Mouse (Mus musculus): ENCODE measurements at regions not wholly inside any gene's neighbourhood (a gene's known extent, or its start where the extent isn't known, plus 50 kb on each side); places are given as distances from the start of the nearest gene placed in this dataset.

GRCm38 (mm10) chr5:101024796-101025195 lies 179.3 kb downstream of the Gpat3 start:
- H3K36me3 ChIP-seq (ENCODE audit: control insufficient read depth in 1 of 2, insufficient read depth in 2 of 2, low read length in 2 of 2), result no peaks in the 10 kb centered on the region
- H3K4me1 ChIP-seq (ENCODE audit: control insufficient read depth in 1 of 2, insufficient read depth in 2 of 2, low read length in 2 of 2), result no peaks in the 10 kb centered on the region
- no peaks in the 10 kb centered on the region for H3K27me3 ChIP-seq (ENCODE audit: control insufficient read depth in 1 of 2, insufficient read depth in 2 of 2, low read length in 2 of 2)
- H3K9ac ChIP-seq (ENCODE audit: control insufficient read depth, low read depth, low read length, poor library complexity, severe bottlenecking), result no peak overlapping the region
- no peaks in the 10 kb centered on the region for H3K79me2 ChIP-seq (ENCODE audit: control insufficient read depth, insufficient read depth, low read length, poor library complexity)
- H3K27ac ChIP-seq (ENCODE audit: control insufficient read depth, low read depth, low read length), result no peak overlapping the region
- DNase-seq (ENCODE audit: low read depth, low spot score), result no peak
- no peak overlapping the region for H3K4me3 ChIP-seq (ENCODE audit: control insufficient read depth in 1 of 2, insufficient read depth in 1 of 2, low read depth in 2 of 2, low read length in 2 of 2)
- no peak for TF ChIP-seq BHLHE40 (IDR thresholded peaks at IDR 0.05; ENCODE audit: borderline replicate concordance, low read depth, low read length)
- TF ChIP-seq ELF1 (IDR thresholded peaks at IDR 0.05; ENCODE audit: low read depth, low read length), result no peak
- TF ChIP-seq MYB (IDR thresholded peaks at IDR 0.05; ENCODE audit: low read depth, low read length), result no peak
- no peak for TF ChIP-seq NRF1 (IDR thresholded peaks at IDR 0.05; ENCODE audit: insufficient read depth, low read depth, low read length, poor library complexity, severe bottlenecking)
- TF ChIP-seq TAL1 (IDR thresholded peaks at IDR 0.05; ENCODE audit: low read length), result no peak
- no peak for TF ChIP-seq ZKSCAN1 (IDR thresholded peaks at IDR 0.05; ENCODE audit: low read depth, low read length)
- TF ChIP-seq POLR2AphosphoS5 (IDR thresholded peaks at IDR 0.05; ENCODE audit: borderline replicate concordance, low read depth, low read length), result no peak
- TF ChIP-seq POLR2A (IDR thresholded peaks at IDR 0.05; ENCODE audit: control insufficient read depth in 1 of 2, insufficient read depth in 1 of 2, low read depth in 1 of 2, low read length in 2 of 2, poor library complexity in 1 of 2), result no peak
- no peak for TF ChIP-seq HCFC1 (IDR thresholded peaks at IDR 0.05; ENCODE audit: low read depth, low read length)
- TF ChIP-seq USF1 (IDR thresholded peaks at IDR 0.05; ENCODE audit: low read depth, low read length), result no peak
- no peak for TF ChIP-seq GABPA (IDR thresholded peaks at IDR 0.05; ENCODE audit: low read depth, low read length)
- TF ChIP-seq E2F4 (IDR thresholded peaks at IDR 0.05; ENCODE audit: borderline replicate concordance, low read depth, low read length), result no peak
- no peak for TF ChIP-seq SIN3A (IDR thresholded peaks at IDR 0.05; ENCODE audit: low read length)
- no peak for TF ChIP-seq MAZ (IDR thresholded peaks at IDR 0.05; ENCODE audit: low read depth, low read length)
- no peak for TF ChIP-seq MYC (IDR thresholded peaks at IDR 0.05; ENCODE audit: low read depth, low read length)
- no peak for TF ChIP-seq CHD1 (IDR thresholded peaks at IDR 0.05; ENCODE audit: low read depth, low read length)
- no peak for TF ChIP-seq RAD21 (IDR thresholded peaks at IDR 0.05; ENCODE audit: low read depth, low read length)
- TF ChIP-seq CTCF (IDR thresholded peaks at IDR 0.05 in 2 of 3, conservative IDR thresholded peaks at IDR 0.05 in 1 of 3; ENCODE audit: control insufficient read depth in 1 of 3, insufficient read depth in 1 of 3, low read depth in 2 of 3, low read length in 3 of 3, poor library complexity in 1 of 3, severe bottlenecking in 1 of 3), result no peak
- TF ChIP-seq CHD2 (IDR thresholded peaks at IDR 0.05; ENCODE audit: low read length), result no peak
- no peak for TF ChIP-seq ZC3H11A (IDR thresholded peaks at IDR 0.05; ENCODE audit: low read depth, low read length)
- no peaks in the 10 kb centered on the region for H3K9me3 ChIP-seq (replicated peaks; ENCODE audit: insufficient read depth, low read length)

- no peaks in the 10 kb centered on the region for H3K4me1 ChIP-seq (ENCODE audit: control insufficient read depth in 1 of 2, insufficient read depth in 2 of 2, low read length in 2 of 2)
- H3K27ac ChIP-seq (ENCODE audit: control insufficient read depth, low read depth, low read length), result no peak overlapping the region
- no peaks in the 10 kb centered on the region for H3K79me2 ChIP-seq (ENCODE audit: control insufficient read depth, insufficient read depth, low read length, poor library complexity)
- no peak overlapping the region for H3K4me3 ChIP-seq (ENCODE audit: control insufficient read depth in 1 of 2, insufficient read depth in 1 of 2, low read depth in 2 of 2, low read length in 2 of 2)
- no peaks in the 10 kb centered on the region for H3K36me3 ChIP-seq (ENCODE audit: control insufficient read depth in 1 of 2, insufficient read depth in 2 of 2, low read length in 2 of 2)
- no peak for DNase-seq (ENCODE audit: low read depth, low spot score)
- H3K27me3 ChIP-seq (ENCODE audit: control insufficient read depth in 1 of 2, insufficient read depth in 2 of 2, low read length in 2 of 2), result no peaks in the 10 kb centered on the region
- H3K9me3 ChIP-seq (replicated peaks; ENCODE audit: insufficient read depth, low read length), result no peaks in the 10 kb centered on the region
- TF ChIP-seq UBTF (IDR thresholded peaks at IDR 0.05; ENCODE audit: borderline replicate concordance, insufficient read depth, low read depth, low read length), result no peak
- TF ChIP-seq KAT2A (conservative IDR thresholded peaks at IDR 0.05; ENCODE audit: low read depth, low read length), result no peak
- TF ChIP-seq POLR2A (IDR thresholded peaks at IDR 0.05; ENCODE audit: control insufficient read depth in 1 of 2, insufficient read depth in 1 of 2, low read depth in 1 of 2, low read length in 2 of 2, poor library complexity in 1 of 2), result no peak
- no peak for TF ChIP-seq RAD21 (IDR thresholded peaks at IDR 0.05; ENCODE audit: low read depth, low read length)
- TF ChIP-seq EP300 (IDR thresholded peaks at IDR 0.05; ENCODE audit: low read depth in 1 of 2, low read length in 2 of 2), result no peak
- TF ChIP-seq CHD2 (IDR thresholded peaks at IDR 0.05; ENCODE audit: low read length), result no peak
- no peak for TF ChIP-seq E2F4 (IDR thresholded peaks at IDR 0.05; ENCODE audit: borderline replicate concordance, low read depth, low read length)
- no peak for TF ChIP-seq MEF2A (IDR thresholded peaks at IDR 0.05; ENCODE audit: extremely low read depth, insufficient replicate concordance, low read depth, low read length, poor library complexity, severe bottlenecking)
- TF ChIP-seq CHD1 (IDR thresholded peaks at IDR 0.05; ENCODE audit: low read depth, low read length), result no peak
- no peak for TF ChIP-seq BHLHE40 (IDR thresholded peaks at IDR 0.05; ENCODE audit: borderline replicate concordance, low read depth, low read length)
- TF ChIP-seq SIN3A (IDR thresholded peaks at IDR 0.05; ENCODE audit: low read length), result no peak
- no peak for TF ChIP-seq CTCF (IDR thresholded peaks at IDR 0.05 in 2 of 3, conservative IDR thresholded peaks at IDR 0.05 in 1 of 3; ENCODE audit: control insufficient read depth in 1 of 3, insufficient read depth in 1 of 3, low read depth in 2 of 3, low read length in 3 of 3, poor library complexity in 1 of 3, severe bottlenecking in 1 of 3)
- no peak for TF ChIP-seq ZC3H11A (IDR thresholded peaks at IDR 0.05; ENCODE audit: low read depth, low read length)
- no peak for TF ChIP-seq NELFE (IDR thresholded peaks at IDR 0.05; ENCODE audit: low read depth, low read length)
- no peak for TF ChIP-seq MXI1 (IDR thresholded peaks at IDR 0.05; ENCODE audit: low read depth, low read length)
- no peak for TF ChIP-seq ZKSCAN1 (IDR thresholded peaks at IDR 0.05; ENCODE audit: low read depth, low read length)
- TF ChIP-seq HCFC1 (IDR thresholded peaks at IDR 0.05; ENCODE audit: low read depth, low read length), result no peak
- no peak for TF ChIP-seq GABPA (IDR thresholded peaks at IDR 0.05; ENCODE audit: low read depth, low read length)
- TF ChIP-seq NRF1 (IDR thresholded peaks at IDR 0.05; ENCODE audit: insufficient read depth, low read depth, low read length, poor library complexity, severe bottlenecking), result no peak
- H3K9ac ChIP-seq (ENCODE audit: control insufficient read depth, low read depth, low read length, poor library complexity, severe bottlenecking), result no peak overlapping the region
Measured at GRCm38 (mm10) chr5:101023784-101024183, 178.3 kb downstream of the Gpat3 start.
